Mouse (Mus musculus): Measurements from ENCODE around the gene Gm20388. TPM values are rescaled to one million over a fixed set of nuclear protein-coding genes. Genes with fewer than 3 reads are reported as not detected.

Gene Gm20388
- polyA plus RNA-seq, 1 experiment, result 23.9 TPM

DNA sequence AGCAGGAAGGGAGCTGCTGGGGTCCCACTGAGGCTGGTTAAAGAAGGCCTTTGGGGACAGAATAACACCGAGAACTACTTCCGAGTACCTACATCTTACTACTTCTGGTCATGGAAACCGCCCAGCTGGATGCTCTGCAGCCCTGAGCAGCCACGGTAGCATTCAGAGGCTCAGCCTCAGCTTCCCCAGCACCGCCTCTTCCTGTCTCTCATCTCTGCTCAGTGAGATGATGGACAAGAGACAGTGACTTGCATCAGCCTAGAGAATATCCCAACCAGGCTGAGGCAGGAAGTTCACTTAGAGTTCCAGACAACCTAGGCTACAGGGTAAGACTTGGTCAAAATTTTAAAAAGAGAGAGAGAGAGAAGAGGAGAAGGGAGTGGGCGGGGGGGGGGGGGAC, 3876.0 kb downstream of the Gm20388 start:
- Histone ChIP-seq H3K4me1 (ENCODE audit: control insufficient read depth, insufficient read depth, low read length) (peaks cover 5% of the 10 kb centered on the region; the same call in 1 of the 2 replicates), H3K4me3 (ENCODE audit: insufficient read depth, low read length) (no peak overlapping the region), H3K27ac (ENCODE audit: insufficient read depth, low read length) (peak overlapping the region; percentile 92)
- TF ChIP-seq POLR2A (IDR thresholded peaks at IDR 0.05; ENCODE audit: extremely low read depth, insufficient read depth, low read length) (no peak), CTCF (IDR thresholded peaks at IDR 0.05; ENCODE audit: extremely low read depth, insufficient read depth, low read length) (no peak)

DNA sequence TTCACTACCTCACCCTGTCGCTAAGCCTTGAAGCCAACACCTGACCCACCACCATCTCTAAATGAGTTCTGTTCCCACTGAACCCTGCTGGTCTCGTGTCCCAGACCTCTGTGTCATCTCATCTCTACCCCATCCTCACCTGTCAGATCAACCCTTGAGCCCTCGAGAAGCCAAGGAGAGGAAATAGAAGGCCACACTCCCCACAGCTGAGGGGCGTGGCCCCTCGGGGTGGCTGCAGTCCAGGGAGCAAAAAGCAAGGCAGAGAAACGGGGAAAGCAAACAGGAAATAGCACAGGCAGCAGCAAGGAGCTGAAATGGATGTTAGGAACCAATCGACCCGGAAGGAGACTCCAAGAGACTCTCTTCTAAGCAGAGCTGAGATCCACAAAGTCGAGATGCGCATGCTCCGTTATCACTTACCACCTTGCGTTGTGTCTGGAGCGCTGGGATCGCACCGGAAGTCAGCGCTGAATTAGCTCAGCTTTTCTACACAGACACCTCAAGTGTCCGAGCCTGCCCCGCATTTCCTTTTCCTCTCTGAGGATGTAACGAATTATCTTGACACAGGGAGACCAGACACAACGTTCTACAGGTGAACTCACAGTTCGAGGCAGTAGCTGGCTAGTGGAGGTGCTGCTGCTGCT, 3876.7 kb downstream of the Gm20388 start:
- no peak overlapping the region for H3K4me3 ChIP-seq (ENCODE audit: insufficient read depth, low read length)
- peaks cover 5% of the 10 kb centered on the region; the same call in 1 of the 2 replicates for H3K4me1 ChIP-seq (ENCODE audit: control insufficient read depth, insufficient read depth, low read length)
- 0 out of 2 replicates have a peak overlapping the region, but pooled peaks have one; percentile 43 for H3K27ac ChIP-seq (ENCODE audit: insufficient read depth, low read length)
- no peak for TF ChIP-seq POLR2A (IDR thresholded peaks at IDR 0.05; ENCODE audit: extremely low read depth, insufficient read depth, low read length)
- TF ChIP-seq CTCF (IDR thresholded peaks at IDR 0.05; ENCODE audit: extremely low read depth, insufficient read depth, low read length), result no peak

- no peak overlapping the region for H3K27ac ChIP-seq (ENCODE audit: insufficient read depth, low read length)
Measured at GRCm38 (mm10) chr8:123788416-123789170, 3878.0 kb downstream of the Gm20388 start.

DNA sequence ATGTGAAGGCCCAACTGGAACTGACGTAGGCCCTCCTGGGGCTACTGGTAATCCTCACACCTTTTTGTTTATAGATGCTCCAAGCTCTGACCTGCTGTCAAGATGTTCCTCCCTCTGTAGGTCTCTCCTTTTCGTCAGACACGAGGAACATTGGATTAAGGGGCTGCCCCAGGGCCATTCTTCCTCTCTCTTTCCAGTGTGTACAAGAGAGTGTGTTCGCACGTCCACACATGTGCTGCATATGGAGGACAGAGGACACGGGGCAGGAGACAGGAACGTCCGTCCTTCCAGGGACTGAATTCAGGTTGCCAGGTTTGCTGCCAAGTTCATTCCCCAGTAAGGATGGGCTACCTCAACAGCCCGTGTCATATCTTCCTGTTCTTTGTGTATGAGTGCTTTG, 3878.8 kb downstream of the Gm20388 start:
- Histone ChIP-seq H3K27ac (ENCODE audit: insufficient read depth, low read length) (no peak overlapping the region), H3K4me3 (ENCODE audit: insufficient read depth, low read length) (no peak overlapping the region), H3K4me1 (ENCODE audit: control insufficient read depth, insufficient read depth, low read length) (peaks cover 5% of the 10 kb centered on the region; the same call in 1 of the 2 replicates)
- TF ChIP-seq POLR2A (IDR thresholded peaks at IDR 0.05; ENCODE audit: extremely low read depth, insufficient read depth, low read length) (no peak), CTCF (IDR thresholded peaks at IDR 0.05; ENCODE audit: extremely low read depth, insufficient read depth, low read length) (no peak)

More at GRCm38 (mm10) chr8:123788416-123789170, 3878.0 kb downstream of the Gm20388 start:
- peaks cover 5% of the 10 kb centered on the region; the same call in 1 of the 2 replicates for H3K4me1 ChIP-seq (ENCODE audit: control insufficient read depth, insufficient read depth, low read length)
- TF ChIP-seq CTCF (IDR thresholded peaks at IDR 0.05; ENCODE audit: extremely low read depth, insufficient read depth, low read length) (no peak), POLR2A (IDR thresholded peaks at IDR 0.05; ENCODE audit: extremely low read depth, insufficient read depth, low read length) (no peak)
- H3K4me3 ChIP-seq (ENCODE audit: insufficient read depth, low read length), result no peak overlapping the region

DNA sequence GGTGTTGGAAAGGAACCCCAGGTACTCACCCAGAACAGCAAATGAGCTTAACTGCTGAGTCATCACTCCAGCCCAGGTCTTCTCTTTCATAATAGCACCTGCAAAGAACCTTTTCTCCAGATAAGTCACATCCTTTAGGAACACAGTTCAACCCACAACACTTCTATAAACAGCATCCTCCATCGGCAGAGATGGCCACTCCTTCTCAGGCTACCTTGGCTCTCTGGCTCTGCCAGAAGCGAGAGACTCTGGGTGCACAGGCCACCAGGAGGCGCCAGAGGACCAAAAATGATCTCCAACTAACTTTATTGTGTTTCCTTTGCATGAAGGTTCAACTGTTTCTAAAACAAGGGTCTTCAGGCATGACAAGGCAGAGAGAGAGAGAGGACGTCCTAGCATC, 3879.3 kb downstream of the Gm20388 start:
- Histone ChIP-seq H3K4me1 (ENCODE audit: control insufficient read depth, insufficient read depth, low read length) (peaks cover 5% of the 10 kb centered on the region; the same call in 1 of the 2 replicates), H3K27ac (ENCODE audit: insufficient read depth, low read length) (no peak overlapping the region), H3K4me3 (ENCODE audit: insufficient read depth, low read length) (no peak overlapping the region)
- TF ChIP-seq POLR2A (IDR thresholded peaks at IDR 0.05; ENCODE audit: extremely low read depth, insufficient read depth, low read length) (no peak), CTCF (IDR thresholded peaks at IDR 0.05; ENCODE audit: extremely low read depth, insufficient read depth, low read length) (peak; percentile 92)

- H3K4me3 ChIP-seq (ENCODE audit: insufficient read depth, low read length), result no peak overlapping the region
- H3K4me1 ChIP-seq (ENCODE audit: control insufficient read depth, insufficient read depth, low read length), result peaks cover 5% of the 10 kb centered on the region; the same call in 1 of the 2 replicates
- no peak overlapping the region for H3K27ac ChIP-seq (ENCODE audit: insufficient read depth, low read length)
- no peak for TF ChIP-seq POLR2A (IDR thresholded peaks at IDR 0.05; ENCODE audit: extremely low read depth, insufficient read depth, low read length)
- TF ChIP-seq CTCF (IDR thresholded peaks at IDR 0.05; ENCODE audit: extremely low read depth, insufficient read depth, low read length), result no peak
Measured at GRCm38 (mm10) chr8:123791101-123791844, 3880.6 kb downstream of the Gm20388 start.

DNA sequence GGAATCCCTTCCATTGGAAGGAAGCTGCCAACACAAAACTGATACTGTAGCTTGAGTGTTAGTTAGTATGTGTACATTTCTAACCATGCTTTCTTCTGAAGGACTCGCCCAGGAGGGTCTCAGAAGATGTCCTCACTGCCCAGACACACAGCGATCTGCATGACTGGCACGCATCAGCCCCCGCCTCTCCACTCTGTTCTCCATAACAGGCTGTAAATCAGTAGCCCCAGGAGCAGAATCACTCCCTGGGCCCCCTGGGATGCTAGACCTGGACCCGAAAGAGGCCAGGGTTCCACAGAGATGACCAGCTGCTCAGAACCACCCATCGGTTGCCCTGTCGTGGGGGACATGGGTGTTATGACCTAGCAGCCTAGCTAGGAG, 3881.2 kb downstream of the Gm20388 start:
- no peak overlapping the region for H3K4me3 ChIP-seq (ENCODE audit: insufficient read depth, low read length)

GRCm38 (mm10) chr8:123793900-123794299, 3883.3 kb downstream of the Gm20388 start:
- TF ChIP-seq CTCF (IDR thresholded peaks at IDR 0.05; ENCODE audit: extremely low read depth, insufficient read depth, low read length) (no peak), POLR2A (IDR thresholded peaks at IDR 0.05; ENCODE audit: extremely low read depth, insufficient read depth, low read length) (no peak)
- H3K4me3 ChIP-seq (ENCODE audit: insufficient read depth, low read length), result no peak overlapping the region
- no peak overlapping the region for H3K27ac ChIP-seq (ENCODE audit: insufficient read depth, low read length)
- H3K4me1 ChIP-seq (ENCODE audit: control insufficient read depth, insufficient read depth, low read length), result peaks cover 3% of the 10 kb centered on the region; the same call in 1 of the 2 replicates

More for the DNA sequence above, 3881.2 kb downstream of the Gm20388 start:
- TF ChIP-seq CTCF (IDR thresholded peaks at IDR 0.05; ENCODE audit: extremely low read depth, insufficient read depth, low read length) (no peak), POLR2A (IDR thresholded peaks at IDR 0.05; ENCODE audit: extremely low read depth, insufficient read depth, low read length) (no peak)
- no peak overlapping the region for H3K27ac ChIP-seq (ENCODE audit: insufficient read depth, low read length)
- H3K4me1 ChIP-seq (ENCODE audit: control insufficient read depth, insufficient read depth, low read length), result peaks cover 5% of the 10 kb centered on the region; the same call in 1 of the 2 replicates

GRCm38 (mm10) chr8:123794766-123795165, 3884.1 kb downstream of the Gm20388 start:
- H3K27ac ChIP-seq (ENCODE audit: insufficient read depth, low read length), result no peak overlapping the region
- no peaks in the 10 kb centered on the region for H3K4me1 ChIP-seq (ENCODE audit: control insufficient read depth, insufficient read depth, low read length)
- H3K4me3 ChIP-seq (ENCODE audit: insufficient read depth, low read length), result no peak overlapping the region
- TF ChIP-seq CTCF (IDR thresholded peaks at IDR 0.05; ENCODE audit: extremely low read depth, insufficient read depth, low read length) (no peak), POLR2A (IDR thresholded peaks at IDR 0.05; ENCODE audit: extremely low read depth, insufficient read depth, low read length) (no peak)

Measured in cortical plate, adult 2 months (tissue).